Mouse (Mus musculus) liver, postnatal 0 days (tissue): ENCODE data around the gene Itga8.

ENCODE experiments used
- CTCF ChIP-seq: sonication (generic); IDR thresholded peaks from 2 replicates; pipeline ENCODE4 v1.5.1; 2016; ENCODE audit warnings: antibody characterized with exemption, low read depth
- EP300 ChIP-seq: IDR thresholded peaks from 2 replicates; pipeline ENCODE4 v1.6.1; 2016; ENCODE audit warnings: antibody characterized with exemption, low read depth, mild to moderate bottlenecking

- TF ChIP-seq CTCF = no peak
- TF ChIP-seq EP300 = no peak
Measured at GRCm38 (mm10) chr2:12229721-12230120, 72.0 kb downstream of the Itga8 start.
